Mouse (Mus musculus) retina, postnatal 1 day (tissue): ENCODE data around the gene Polr1e.
"Not testable (repeated sequence)": the region's sequence is repeated elsewhere in the genome, so short reads cannot be mapped to it uniquely, and the experiment has no call there.

ENCODE experiments used
- DNase-seq: peaks from one replicate; pipeline ENCODE4 v3.0.0-alpha.2; 2012

The Polr1e gene

DNA sequence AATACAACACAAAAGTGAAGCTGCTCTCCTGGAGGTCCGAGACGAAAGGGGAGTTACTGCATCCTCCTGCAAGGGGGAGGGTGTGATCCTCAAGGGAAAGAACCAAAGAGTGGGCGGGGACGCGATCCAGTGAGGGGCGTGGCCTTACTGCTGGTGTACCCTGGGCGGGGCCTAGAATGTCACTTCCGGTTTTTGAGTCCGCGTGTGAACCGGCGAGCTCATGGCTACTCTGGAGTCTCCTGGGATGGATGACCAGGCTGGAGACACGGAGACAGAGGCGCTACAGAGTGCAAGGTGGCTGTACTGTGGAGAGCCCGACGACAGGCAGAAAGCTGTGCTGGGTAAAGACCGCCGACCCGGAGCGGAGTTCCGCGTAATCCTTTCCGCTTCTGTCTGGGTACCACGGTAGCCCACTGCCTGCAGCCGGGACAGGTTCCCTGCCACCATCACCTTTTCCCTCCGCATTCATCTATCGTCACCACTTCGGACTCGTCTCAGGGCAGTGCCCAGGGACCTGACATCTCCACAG lies at the start of gene Polr1e:
Gene Polr1e, plus strand, starts transcription at position 132 of the 529 bp plus-strand sequence.
- peak; percentile 96 for DNase-seq

DNA sequence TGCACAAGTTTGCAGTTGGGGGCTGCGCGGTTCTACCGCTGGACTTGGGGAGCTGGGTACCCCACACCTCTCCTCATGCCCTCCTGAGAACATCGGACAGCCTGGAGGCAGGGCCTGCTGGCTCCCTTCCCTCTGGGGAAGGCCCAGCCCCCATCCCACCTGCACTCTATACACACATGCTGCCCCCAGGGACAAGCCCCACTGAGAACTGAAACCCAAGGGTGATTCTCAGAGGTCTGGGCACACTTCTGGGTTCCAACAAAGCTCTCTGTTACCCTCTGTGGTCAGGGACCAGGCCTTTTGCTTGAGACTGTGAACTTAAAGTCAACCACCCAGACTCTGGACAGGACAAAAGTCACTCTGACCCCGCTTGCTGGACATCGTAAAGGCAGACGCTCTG lies 48.3 kb upstream of the Polr1e start:
- no peak for DNase-seq

DNA sequence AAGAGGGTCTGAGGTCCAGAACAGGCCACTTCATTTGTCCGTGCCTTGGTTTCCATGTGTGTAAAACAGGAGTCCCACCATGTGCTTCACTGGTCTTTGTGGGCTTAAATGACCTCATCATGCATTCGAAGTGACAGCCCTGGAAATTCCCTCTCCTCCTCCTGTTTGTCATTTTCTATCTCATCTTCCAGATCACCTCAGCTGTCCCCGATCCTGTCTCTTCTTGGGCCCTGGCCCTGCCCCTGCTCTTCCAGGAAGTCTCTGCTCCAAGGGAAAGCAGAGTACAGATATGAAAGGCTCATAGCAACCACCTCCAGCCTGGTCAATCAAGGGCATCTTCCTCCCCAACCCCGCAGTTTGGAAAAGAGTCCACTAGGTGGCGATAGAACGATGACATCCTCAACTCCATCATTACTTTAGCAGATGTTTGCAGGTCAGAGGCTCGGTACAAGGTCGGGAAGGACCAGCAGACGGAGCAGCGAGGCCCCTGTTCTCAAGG lies 47.7 kb upstream of the Polr1e start:
- DNase-seq: peak; percentile 86

DNA sequence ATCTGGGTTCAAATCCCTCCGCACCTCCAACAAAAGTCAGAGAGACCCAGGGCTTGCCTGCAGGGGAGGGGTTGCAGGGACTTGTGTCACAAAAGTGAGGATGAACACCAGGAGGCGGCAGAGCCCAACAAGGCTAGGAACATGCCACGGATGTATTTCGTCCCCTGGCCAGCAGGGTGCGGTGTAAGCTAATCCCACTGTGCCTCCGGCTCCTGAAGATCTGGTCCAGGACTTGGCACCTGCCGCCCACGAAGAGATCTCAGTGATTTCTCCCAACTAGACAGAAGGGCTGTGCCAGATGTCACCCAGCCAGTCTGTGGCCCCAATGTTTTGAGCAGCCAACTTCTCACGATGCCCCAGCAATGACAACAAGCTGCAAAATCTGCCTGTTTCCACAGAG lies 44.9 kb upstream of the Polr1e start:
- peak; percentile 94 for DNase-seq

DNA sequence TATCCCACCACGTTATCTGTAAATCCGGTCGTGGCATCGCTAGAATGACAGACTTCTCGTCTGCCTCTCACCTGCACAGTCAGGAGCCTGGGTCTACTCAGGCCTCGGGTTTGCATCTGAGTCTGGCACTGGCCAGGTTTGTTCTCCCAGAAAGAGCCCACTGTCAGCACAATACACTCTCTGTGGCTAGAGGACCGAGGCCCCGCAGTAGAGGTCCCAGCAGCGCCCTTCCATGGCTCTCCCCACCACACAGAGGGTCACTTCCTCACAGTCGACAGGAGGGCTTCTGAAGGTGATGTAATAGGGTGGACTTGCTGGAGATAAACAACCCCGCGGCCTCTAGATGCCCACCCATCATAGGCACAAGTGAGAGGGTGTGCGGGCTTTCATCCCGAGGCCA lies 44.5 kb upstream of the Polr1e start:
- no peak for DNase-seq

DNA sequence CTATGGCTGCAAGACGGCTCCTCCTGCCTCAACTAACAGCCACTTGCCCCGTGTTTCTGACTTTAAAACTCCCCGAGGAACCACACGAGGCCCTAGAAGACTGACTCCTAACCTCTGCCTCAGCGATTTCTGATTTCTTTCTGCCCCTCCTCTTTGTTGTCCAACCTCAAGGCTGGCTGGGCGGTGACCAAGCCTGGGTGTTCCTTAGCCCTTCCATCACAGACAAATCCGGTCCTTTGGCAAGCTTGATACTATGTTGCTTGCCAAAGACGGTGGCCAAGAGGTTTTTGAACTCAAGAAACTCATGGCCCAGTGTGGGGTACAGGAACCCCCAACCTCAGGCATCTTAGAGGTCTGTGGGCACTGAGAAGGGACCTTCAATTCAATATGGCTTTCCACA lies 44.1 kb upstream of the Polr1e start:
- no peak for DNase-seq

DNA sequence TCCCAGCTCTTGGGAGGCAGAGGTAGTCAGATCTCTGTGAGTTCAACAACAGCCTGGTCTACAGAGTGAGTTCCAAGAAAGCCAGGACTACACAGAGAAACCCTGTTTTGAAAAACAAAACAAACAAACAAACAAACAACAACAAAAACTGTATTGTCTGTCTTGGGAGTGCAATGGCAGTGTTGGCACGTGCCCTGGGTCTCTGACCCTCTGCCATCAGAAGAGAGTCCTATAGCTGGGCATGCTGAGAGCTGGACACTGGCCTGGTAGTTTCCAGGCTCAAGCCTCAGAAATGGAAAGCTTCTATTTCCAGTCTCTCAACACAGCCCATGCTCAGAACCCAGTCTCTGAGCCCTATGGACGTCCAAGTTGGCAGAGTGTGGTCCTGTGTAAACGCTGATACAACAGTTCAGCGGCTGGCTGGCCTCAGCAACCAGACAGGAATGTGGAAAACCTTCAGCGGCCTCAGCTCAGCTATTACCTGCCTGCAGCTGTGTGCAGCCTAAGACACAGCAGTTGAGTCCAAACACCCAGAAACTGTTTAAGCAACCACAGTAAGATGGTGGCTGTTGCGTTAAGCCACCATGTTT lies 42.3 kb upstream of the Polr1e start:
- DNase-seq: no peak

DNA sequence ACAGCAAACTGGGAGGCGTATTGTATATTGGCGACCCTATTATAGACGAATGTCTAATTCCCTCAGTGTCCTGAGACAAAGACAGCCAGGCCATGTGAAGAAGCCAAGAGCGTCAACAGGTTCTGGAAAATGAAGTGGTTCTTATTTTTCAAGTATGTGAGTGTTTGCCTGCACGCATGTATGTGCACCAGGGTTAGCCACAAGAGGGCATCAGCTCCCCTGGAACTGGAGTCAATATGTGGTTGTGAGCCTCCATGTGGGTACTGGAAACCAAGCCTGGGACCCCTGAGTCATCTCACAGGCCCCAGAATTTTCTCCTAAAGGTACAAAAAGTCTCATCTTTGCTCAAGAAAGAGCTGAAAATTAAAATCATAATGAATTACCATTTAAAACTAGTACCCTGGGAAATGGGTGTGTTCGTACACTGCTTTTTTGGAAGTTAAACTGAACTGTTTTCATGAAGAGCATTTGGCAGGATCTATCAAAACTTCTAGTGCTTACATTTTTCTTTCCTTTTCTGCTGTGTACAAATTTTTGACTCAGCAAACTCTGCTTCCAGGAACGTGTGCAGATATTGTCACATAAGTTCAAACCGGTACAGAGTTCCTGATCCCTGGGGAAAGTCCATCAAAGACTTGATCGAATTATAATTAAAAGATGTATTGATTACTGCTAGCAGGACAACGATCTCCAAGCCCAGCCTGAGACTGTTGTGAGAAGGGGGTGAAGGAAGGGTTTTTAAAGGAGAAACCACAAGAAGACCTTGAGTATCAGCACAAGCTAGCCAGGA lies 41.3 kb upstream of the Polr1e start:
- no peak for DNase-seq

DNA sequence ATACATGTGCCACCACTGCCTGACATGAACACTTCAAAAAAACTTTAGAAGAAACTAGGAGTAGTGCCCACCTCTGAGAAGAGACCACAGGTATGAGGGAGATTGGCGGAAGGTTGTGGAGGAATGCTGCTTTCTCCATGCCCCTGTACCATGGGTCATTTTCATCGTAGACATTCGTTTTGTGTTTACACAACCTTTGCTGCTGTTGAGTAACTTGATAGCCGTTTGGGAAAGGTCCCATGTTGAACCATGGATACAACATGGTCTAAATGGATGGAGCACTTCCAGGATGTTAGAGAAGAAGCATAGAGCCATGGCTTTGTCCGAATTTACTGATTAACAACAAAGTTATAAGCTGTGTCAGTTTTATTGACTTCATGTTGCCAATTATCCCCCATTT lies 40.2 kb upstream of the Polr1e start:
- no peak for DNase-seq

DNA sequence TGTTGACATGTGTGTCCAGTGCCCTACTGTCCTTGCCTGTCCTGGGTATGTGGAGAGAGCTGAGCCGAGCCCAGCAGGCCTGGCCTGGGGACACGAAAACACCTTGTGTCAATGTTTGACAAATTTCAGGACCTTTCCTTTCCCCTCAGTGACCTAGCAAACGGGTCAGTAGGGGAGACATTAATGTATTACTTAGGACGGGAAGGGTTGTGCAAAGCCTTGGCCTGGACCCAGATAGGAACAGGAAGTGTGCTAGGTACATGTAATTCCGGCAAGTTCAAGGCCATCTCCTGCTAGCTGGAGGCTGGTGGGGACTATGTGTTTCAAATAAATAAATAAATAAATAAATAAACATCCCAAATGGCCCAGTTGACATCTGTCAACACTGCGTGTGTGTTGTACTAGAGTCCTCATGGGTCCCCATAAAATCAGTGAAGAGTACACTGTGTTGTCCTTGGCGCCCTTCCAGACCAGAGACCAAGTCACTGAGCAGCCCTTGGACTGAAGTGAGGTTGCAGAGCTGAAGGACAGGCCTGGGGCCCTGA lies 38.5 kb upstream of the Polr1e start:
- DNase-seq: no peak

DNA sequence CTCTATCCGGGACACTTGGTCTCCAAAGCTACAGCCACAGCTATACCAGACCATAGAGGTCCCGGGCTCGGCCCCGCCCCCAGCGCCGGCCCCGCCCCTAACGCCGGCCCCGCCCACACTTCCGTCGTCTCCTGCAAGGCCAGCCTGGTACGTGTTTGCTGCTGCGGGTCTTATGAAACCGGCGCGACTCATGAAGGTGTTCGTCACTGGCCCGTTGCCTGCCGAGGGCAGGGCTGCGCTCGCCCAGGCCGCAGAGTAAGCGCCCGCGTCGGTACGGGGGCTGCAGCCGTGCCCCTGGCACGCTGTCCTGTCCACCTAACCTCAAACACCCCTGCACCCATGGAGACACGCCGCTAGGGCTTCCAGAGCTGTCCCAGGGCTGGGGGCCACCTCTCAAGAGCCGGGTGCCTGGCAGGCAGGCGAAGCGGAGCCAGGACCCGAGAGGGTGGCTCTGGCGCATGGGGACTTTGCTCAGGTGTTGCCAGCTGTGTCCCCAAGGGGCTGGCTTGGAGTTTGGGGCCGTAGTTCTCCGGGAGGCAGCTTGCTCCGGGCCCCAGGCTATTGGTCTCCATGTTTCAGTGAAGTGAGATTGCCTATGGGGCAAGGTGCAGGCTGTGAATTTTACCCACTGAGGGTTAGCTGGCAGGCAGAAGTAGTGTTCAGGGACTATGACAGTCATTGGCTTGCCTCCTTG lies 37.0 kb upstream of the Polr1e start, which contains the start of gene Grhpr:
Gene Grhpr, plus strand, starts transcription at position 116 of the 694 bp plus-strand sequence.
- DNase-seq: peak; percentile 91

DNA sequence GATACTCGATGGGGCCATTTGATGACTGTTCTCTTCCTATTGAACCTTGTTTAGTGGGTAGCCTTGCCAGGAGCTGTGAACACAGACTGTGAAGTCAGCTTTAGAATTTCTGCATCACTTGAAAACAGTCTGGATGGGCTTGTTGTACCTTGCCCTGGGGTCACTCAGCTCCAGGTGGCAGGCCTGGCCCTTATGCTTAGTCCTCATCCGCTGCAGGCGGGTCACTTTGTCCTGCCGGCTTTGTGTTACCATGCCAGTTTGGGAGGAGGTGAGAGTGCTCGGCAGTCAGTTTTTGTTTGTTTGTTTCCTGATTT lies 36.5 kb upstream of the Polr1e start:
- no peak for DNase-seq

DNA sequence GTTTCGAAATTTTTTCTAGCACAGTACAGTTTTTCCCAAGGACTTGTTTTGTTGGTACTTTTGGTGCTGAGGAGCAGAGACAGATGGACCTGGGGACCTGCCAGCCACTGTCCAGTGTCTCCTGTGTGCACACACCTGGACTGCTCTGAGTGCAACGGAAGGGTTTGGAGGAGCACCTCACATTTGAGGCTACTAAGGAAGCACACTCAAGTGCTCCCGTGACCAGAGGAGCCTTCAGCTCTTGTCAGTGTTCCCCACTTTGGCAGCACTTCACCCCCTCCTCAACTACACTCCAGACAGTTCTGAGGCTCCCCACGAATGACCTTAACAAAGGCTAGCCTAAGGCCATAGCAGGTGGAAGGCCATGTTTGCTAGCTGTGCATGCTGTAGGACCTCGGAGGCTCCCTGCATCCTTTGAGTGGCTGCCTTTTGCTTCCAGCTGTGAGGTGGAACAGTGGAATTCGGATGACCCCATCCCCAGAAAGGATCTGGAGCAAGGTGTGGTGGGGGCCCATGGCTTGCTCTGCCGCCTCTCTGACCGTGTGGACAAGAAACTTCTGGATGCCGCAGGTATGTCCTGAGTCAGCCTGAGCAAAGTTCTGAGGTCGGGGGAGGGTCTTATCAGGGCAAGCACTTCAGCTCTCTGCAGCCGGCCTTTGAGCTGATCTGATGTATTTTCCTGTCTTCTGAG lies 35.8 kb upstream of the Polr1e start:
- DNase-seq: no peak

DNA sequence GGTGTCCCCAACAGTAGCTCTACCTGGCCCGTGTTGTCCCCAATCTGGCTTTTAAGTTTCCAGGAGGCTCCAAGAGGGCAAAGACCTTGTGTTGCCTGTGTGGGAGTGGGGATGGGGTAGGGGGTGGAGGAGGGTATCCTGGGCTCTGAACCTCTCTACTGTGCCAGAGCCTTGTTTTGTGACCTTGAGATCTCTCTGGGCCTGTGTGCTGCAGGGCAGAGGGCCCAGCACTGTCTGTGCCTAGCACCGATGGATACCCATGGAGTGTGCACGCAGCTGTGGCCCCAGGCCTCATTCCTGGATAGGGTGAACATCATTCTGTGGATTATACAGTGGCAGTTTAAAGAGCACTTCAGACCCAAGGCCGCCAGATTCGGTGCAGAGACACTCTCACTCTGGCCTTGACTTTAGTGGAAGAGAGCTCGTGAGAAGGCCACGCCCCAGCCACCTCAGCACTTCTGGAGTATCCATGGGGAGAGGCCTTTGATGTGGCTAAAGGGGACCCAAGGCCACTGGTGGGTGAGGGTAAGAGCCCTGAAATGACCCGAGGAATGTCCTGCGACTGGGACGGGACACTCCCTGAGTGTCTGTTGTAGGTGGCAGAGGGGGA lies 35.1 kb upstream of the Polr1e start:
- no peak for DNase-seq

DNA sequence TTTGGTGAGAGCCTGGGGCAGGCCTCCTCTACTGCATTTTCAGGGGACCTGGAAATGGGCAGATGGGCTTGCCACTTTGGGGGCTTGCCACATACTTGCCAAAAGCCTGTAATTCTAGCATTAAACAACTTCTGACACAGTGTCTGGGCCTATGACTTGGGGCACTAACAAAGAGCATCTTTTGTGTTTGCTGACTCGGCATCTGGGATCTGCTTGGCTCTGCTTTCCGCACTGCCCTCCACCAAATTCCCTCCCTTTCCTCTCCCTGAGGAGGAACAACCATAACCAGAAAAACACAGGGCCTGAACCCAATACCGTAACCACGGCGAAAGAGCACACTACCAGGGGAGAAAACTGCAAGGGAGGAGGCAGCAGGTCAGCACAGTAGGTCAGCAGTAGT lies 27.8 kb upstream of the Polr1e start:
- no peak for DNase-seq

DNA sequence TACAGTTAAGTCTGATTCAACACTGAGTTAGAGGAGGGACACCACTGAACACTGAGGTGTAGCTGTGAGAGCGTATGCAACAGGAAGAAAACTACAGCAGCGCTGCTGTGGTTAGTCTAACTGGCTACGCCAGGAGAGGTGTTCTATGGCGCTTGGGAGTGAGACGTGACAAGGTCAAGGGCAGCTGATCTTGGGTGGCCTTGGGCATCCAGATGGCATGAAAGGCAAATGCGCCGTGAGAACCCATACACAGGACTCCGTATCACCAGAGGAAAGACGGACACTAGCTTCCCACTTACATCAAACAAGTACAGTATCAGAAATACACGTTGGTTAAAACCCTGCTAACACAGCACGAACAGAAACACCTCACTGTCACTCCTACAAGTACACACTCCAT lies 26.1 kb upstream of the Polr1e start:
- not testable (repeated sequence) for DNase-seq

DNA sequence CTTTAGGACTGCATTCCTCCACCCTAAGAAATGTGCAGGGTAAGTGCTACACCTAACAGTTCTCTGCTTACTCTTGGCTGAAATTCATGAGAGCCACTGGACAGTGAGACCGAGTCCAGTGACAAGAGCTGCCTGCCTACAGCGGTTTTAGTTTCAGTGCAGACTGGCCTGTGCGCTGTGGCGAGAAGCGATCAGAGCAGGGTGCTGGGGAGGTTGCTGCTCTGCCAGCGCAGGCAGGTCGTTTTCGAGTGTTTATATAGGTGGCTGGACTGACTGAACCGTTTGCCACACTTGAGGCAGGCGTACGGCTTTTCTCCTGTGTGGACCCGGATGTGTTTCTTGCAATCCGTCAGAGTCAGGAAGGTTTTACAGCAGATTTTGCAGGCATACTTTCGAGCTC lies 25.2 kb upstream of the Polr1e start:
- DNase-seq: not testable (repeated sequence)

DNA sequence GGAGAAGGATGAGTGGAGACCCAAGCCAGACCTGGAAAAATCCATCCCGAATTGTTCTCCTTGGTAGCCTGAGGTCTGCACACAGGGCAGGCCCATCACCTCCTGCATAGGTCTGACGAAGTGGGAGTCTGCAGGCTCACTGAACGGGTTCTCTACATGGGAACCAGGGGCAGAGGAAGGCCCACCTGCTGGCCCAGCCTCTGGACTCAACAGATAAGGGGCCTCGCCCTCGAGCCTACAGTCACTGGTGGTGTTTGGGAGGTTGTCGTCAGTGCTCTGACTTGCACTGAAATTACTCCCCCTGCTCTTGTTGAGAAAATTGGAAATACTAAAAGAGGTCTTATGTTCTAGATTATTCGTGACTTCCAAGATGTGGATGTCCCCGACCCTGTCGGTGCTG lies 24.5 kb upstream of the Polr1e start:
- DNase-seq: no peak

DNA sequence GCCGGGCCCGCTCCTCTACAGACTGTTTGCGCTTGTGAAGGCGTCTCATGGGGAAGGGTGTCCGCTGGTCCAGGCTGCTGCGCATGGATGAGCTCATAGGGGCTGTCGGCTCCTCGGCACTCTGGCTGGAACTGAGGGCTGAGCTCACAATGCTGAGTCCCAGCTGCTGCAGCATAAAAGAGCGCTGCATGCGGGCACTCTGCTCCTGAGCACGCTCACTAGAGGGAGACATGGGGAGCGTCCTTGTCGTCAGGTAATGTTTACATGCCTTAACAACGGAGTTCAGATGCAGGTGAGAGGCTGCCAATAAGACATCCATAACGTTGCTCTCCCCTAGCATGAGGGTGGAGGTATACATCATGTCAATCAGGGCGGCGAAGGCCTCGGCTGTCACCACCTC lies 23.6 kb upstream of the Polr1e start:
- no peak for DNase-seq

DNA sequence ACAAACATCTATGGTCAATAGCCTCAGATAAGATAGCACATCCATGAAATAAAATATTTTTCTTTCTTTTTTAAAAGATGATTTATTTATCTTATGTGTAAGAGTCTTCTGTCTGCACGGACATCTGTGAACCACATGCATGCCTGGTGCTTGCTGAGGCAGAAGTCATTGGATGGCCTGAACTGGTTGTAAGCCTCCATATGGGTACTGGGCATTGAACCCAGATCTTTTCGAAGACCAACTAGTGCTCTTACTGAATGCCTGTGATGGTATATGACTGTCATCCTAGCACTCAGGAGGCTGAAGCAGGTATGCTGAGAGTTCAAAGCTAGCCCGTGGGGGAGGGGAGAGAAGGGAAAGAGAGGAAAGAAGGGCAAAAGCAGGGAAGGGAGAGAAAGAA lies 20.3 kb upstream of the Polr1e start:
- DNase-seq: peak; percentile 24

DNA sequence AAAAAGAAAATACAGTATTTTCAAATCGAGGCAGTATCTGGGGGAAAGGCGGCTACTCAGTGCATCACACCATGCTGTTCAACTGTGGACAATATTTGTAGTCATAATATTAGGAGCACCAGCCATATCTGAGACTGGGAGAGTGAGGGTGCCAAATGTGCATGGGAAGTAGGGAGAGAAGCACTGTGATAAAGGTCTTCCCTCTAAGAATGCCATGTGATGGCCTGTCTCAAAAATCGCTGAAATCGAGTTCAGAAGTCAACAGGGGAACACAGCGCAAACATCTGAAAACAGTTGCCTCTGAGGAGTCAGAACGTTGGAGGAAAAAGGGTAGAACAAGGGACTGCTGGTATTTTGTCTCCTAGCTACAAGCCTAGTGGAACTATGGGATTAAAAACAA lies 18.4 kb upstream of the Polr1e start:
- no peak for DNase-seq

DNA sequence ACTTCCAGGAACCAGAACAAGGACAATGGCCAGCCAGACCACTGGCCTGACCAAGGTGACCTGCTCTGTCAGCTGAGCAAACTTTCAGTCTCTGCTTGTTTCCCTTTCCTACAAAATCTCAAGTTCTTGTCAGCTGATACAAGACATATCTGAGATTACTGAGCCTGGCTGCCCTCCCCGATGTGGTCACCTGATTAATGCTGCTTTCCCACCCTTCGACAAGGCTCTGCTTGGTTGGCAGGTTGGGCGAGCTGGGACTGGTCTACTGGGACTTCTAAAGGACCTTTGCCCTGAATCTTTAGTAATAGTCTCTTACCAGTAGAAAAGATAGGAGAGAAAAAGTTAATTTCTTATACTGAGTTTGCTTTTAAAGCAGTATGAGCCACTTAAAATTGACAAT lies 12.9 kb upstream of the Polr1e start:
- DNase-seq: no peak
